Mouse (Mus musculus): ENCODE measurements around the gene Cstf1.

GRCm38 (mm10) chr2:172430609-172431008, 60.1 kb downstream of the Cstf1 start:
- no peak for TF ChIP-seq POLR2A (IDR thresholded peaks at IDR 0.05; ENCODE audit: insufficient read depth, low read length)
- TF ChIP-seq CTCF (IDR thresholded peaks at IDR 0.05; ENCODE audit: low read depth, low read length): no peak

All from ES-Bruce4 (cell line).